Mouse (Mus musculus): ENCODE results near the gene Slc15a3. TPM values are rescaled to one million over a fixed set of nuclear protein-coding genes. Genes with fewer than 3 reads are reported as not detected.

The Slc15a3 gene
- polyA plus RNA-seq (2015; fragmentation: Nextera tagmentation; extraction: Ambion mirVana) = 0.48 and 0.59 TPM in 2 replicates

DNA sequence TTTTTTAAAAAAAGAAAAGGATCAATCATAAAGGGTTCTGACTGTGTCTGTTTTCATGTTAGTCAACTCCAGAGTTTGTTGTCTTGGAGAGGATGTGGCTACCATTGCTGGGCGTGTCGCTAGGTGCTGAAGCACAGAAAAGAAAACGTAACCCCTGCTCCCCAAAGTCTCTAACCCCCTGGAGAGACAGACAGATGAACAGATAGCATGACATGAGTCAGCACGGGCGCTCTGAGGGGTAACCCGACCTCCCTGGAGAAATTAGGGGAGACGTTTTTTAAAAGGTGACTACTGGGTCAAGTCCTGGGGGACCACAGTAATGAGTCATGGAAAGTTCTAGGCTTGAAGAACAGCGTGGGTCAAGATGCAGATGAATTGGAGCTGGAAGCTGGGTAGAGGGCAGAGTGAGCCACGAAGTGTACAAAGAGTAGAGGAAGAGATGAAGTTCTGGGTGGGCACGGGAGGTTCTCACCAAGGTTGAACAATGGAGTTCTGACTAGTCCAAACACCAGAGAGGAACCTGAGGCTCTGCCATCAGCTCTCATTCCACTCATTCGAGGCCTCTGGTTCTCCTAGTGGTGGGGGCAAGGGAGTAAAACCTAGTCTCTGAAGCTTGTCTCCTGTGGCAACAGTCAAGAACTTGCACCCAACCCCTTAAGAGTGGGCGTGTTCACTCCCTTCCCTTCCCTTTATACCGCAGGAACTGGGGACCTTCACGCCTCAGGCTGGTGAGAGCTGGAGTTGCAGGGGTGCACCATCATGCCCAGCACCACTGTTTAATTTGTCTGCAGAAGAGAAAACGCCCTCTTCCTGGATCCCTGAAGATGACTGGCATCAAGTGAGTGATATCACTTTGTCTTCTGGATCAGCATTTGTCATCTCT, at the start of gene Slc15a3:
Gene Slc15a3, plus strand, starts transcription at position 718 of the 883 bp plus-strand sequence.

DNA sequence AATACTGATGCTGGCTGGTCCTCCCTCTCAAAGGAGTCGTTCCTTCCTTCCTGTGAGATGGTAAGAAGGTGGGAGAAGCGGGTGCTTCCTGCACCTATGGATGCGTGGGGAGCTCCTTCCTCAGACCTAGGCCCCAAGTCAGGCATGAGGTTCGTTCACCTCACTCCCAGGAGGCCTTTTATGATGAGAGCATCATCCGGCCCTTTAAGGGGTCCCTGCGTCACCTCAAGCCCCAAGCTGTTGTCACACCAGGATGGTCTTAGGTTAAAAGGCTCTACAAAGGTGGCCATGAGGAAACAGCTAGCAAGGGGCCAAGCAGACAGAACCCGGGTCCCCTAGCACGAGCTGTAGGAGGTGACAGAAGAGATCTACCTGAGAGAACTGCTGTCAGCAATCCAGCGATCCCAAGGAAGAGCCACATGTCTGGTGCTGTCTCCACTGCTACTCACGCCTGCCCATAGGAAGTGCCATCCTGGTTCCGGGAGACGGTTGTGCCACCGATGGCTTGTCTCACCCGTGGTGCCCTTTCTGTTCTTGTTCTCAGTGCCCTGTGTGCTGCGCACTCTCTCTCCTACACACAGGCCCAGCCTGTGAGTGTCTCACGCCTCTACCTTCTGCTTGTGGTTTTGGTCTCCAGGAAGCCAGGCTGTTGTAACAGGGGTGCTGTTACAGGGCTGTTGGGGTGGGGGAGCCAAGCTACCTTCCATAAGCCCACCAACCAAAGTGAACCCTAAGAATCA, 9.9 kb upstream of the Slc15a3 start, which contains the start of gene Cd6:
Gene Cd6, minus strand, starts transcription at position 623 of the 740 bp plus-strand sequence.

DNA sequence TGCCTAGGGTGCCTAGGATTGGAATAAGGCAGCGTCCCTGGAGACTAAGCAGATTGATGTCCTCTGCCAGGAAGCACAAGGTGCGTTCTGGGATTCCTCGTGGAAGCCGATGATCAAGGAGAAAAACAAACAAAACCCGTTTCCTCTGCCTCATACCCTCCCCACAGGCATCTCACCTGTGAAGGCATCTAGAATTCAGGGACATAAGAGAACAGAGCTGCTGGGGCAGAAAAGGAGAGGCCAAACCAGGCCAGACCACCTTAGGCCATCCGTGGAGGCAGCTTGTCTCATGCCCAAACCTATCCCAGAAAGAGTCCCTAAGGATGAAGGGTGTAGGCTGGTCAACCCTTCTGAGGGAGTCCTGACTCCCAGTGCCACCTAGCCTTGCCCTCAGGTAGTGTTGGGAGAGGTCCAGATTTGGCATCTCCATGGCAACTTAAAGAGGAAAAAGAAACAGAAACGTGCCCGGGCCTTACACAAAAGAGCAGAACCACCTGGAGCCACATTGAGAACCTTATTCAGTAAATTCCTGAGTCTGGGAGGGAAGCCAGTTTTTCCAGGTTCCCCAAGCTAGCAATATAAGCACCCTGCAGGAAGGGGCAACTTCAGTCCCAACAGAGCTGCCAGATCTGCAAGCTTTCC, 30.5 kb downstream of the Slc15a3 start, which contains the start of gene Tmem132a:
Gene Tmem132a, minus strand, starts transcription at position 55 of the 642 bp plus-strand sequence.

DNA sequence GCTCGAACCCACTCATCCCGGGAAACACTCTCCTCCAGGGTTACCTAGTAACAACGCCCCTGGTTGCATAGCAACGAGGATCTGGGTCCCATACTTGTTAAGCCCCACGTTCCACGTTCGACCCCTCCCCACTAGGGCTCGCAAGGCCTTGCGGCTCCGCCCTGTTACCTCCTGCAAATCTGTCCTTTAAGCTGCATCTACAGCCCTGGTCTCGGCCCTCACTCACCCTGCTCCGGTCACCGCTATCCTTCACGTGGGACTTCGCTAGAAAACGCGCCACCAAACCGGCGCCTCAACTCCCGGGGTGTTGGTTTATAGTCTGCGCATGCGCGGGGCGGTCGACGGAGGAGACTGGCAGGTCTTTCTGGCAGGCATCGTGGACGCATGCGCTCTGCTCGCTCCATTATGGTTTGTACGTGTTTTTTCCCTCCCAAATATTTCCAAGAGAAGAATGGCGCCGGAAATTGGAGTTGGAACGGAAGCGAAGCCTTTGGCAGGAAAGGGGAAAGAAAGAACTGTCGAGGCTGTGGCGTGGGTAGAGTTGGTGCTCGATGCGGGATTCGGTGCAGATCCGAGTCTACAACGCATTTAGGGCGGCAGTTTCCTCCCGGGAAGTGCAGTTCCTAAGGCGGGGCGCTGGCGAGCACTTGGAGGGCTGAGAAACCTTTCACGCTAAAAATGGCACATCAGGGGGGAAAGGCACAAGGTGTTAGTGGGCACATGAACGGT, 42.1 kb downstream of the Slc15a3 start, which contains the start of gene Tmem109:
Gene Tmem109, minus strand, starts transcription at position 576 of the 729 bp plus-strand sequence.

DNA sequence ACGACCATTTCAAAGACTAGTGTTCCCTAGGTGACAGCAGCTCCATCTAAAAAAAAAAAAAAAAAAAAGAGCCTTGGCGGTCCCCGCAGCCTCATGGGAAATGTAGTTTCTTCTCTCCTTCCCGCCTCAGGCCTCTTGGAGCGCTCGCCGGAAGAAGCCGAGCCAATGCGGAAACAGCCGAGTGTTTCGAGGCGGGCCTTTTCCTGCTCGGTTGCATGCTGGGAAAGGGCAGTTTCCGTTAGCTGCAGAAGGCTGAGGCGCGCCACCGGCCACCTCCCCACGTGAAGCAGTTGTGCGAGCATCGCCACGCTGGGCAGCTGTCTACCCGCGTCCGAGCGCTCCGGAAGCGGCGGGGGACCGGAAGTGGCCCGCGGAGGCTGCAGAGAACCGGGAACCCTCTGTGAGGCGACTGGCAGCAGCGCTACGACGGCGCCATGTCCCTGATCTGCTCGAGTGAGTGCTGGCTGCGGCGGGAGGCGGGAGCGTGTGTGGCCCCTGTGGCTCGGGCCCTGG, 55.5 kb downstream of the Slc15a3 start, which contains the start of gene Prpf19:
Gene Prpf19, plus strand, starts transcription at position 216 of the 513 bp plus-strand sequence.

Other genes with a start within 250 kb of the Slc15a3 start
- gene Ddb1, start 234.4 kb upstream of the Slc15a3 start, polyA plus RNA-seq (2015; fragmentation: Nextera tagmentation; extraction: Ambion mirVana) = 177 and 194 TPM in 2 replicates
- gene Tkfc, start 234.1 kb upstream of the Slc15a3 start, polyA plus RNA-seq (2015; fragmentation: Nextera tagmentation; extraction: Ambion mirVana) = 6.8 and 8.3 TPM in 2 replicates
- 0.17 and 0.28 TPM in 2 replicates for gene Vwce, start 205.5 kb upstream of the Slc15a3 start, polyA plus RNA-seq (2015; fragmentation: Nextera tagmentation; extraction: Ambion mirVana)
- 0.40 TPM in 1 of 2 replicates, not detected in the other for gene Pga5, start 161.7 kb upstream of the Slc15a3 start, polyA plus RNA-seq (2015; fragmentation: Nextera tagmentation; extraction: Ambion mirVana)
- 21.6 and 22.5 TPM in 2 replicates for gene Vps37c, start 151.0 kb upstream of the Slc15a3 start, polyA plus RNA-seq (2015; fragmentation: Nextera tagmentation; extraction: Ambion mirVana)
- gene Cd5, start 100.7 kb upstream of the Slc15a3 start, polyA plus RNA-seq (2015; fragmentation: Nextera tagmentation; extraction: Ambion mirVana) = 0.19 TPM in 2 replicates
- 0.17 TPM in 1 of 2 replicates, not detected in the other for gene Cd6, start 9.7 kb upstream of the Slc15a3 start, polyA plus RNA-seq (2015; fragmentation: Nextera tagmentation; extraction: Ambion mirVana)
- gene Tmem132a, start 30.2 kb downstream of the Slc15a3 start, polyA plus RNA-seq (2015; fragmentation: Nextera tagmentation; extraction: Ambion mirVana) = 23.7 and 25.7 TPM in 2 replicates
- 167 and 179 TPM in 2 replicates for gene Tmem109, start 42.3 kb downstream of the Slc15a3 start, polyA plus RNA-seq (2015; fragmentation: Nextera tagmentation; extraction: Ambion mirVana)
- gene Prpf19, start 55.5 kb downstream of the Slc15a3 start, polyA plus RNA-seq (2015; fragmentation: Nextera tagmentation; extraction: Ambion mirVana) = 52.8 and 52.9 TPM in 2 replicates
- gene Zp1, start 80.9 kb downstream of the Slc15a3 start, polyA plus RNA-seq (2015; fragmentation: Nextera tagmentation; extraction: Ambion mirVana) = 1.6 and 1.8 TPM in 2 replicates
- 0.09 and 0.11 TPM in 2 replicates for gene Ptgdr2, start 97.4 kb downstream of the Slc15a3 start, polyA plus RNA-seq (2015; fragmentation: Nextera tagmentation; extraction: Ambion mirVana)
- gene Ccdc86, start 109.5 kb downstream of the Slc15a3 start, polyA plus RNA-seq (2015; fragmentation: Nextera tagmentation; extraction: Ambion mirVana) = 31.4 and 33.0 TPM in 2 replicates
- gene Ms4a10, start 134.9 kb downstream of the Slc15a3 start, polyA plus RNA-seq (2015; fragmentation: Nextera tagmentation; extraction: Ambion mirVana) = 0.26 and 0.83 TPM in 2 replicates
- not detected in 2 replicates for gene Ms4a15, start 153.5 kb downstream of the Slc15a3 start, polyA plus RNA-seq (2015; fragmentation: Nextera tagmentation; extraction: Ambion mirVana)
- not detected in 2 replicates for gene Ms4a18, start 178.3 kb downstream of the Slc15a3 start, polyA plus RNA-seq (2015; fragmentation: Nextera tagmentation; extraction: Ambion mirVana)
- 0.49 TPM in 1 of 2 replicates, not detected in the other for gene Ms4a8a, start 241.4 kb downstream of the Slc15a3 start, polyA plus RNA-seq (2015; fragmentation: Nextera tagmentation; extraction: Ambion mirVana)

All from skeletal muscle tissue, postnatal 0 days (tissue).